9 mouse cellular contexts compared by ENCODE assay signal in genomic region chr6:38131801-38132231, GRCm38 (mm10). TPM values are rescaled to one million over a fixed set of nuclear protein-coding genes. Genes with fewer than 3 reads are reported as not detected.
DNase-seq lines count a peak whose midpoint lies in the region; ATAC-seq lines count a peak whose summit lies in the region.
"Had no signal": no experiment of that assay in that cellular context is flagged by ENCODE, and none has a peak within 500 bp of the region (broad histone marks: within the 10 kb centered on the region; RNA-seq: fewer than 3 reads in every experiment).

No protein-coding gene starts in this region.

- no peak overlapping the region for H3K4me2 ChIP-seq in lung, embryonic 16.5 days (ENCODE audit: low read depth, low read length)
- H3K4me2 ChIP-seq in heart, embryonic 11.5 days: no peak overlapping the region
- no peak overlapping the region for H3K4me2 ChIP-seq in neural tube, embryonic 15.5 days
- no peak overlapping the region for H3K4me2 ChIP-seq in liver, embryonic 11.5 days
- H3K4me2 ChIP-seq in forebrain, embryonic 13.5 days: no peak overlapping the region
- H3K4me2 ChIP-seq: lung, embryonic 15.5 days had no signal

- H3K36me3 ChIP-seq in lung, embryonic 16.5 days (ENCODE audit: control insufficient read depth, insufficient read depth, low read length): peaks cover 8% of the 10 kb centered on the region; the same call in 1 of the 2 replicates
- H3K36me3 ChIP-seq in heart, embryonic 11.5 days (ENCODE audit: control insufficient read depth, insufficient read depth, low read length): 0 out of 2 replicates have a peak, but pooled peaks cover 3% of the 10 kb centered on the region
- H3K36me3 ChIP-seq in neural tube, embryonic 15.5 days: peaks cover 78% of the 10 kb centered on the region
- peaks cover 8% of the 10 kb centered on the region for H3K36me3 ChIP-seq in liver, embryonic 11.5 days (ENCODE audit: control insufficient read depth, insufficient read depth, low read length)
- peaks cover 72% of the 10 kb centered on the region for H3K36me3 ChIP-seq in forebrain, embryonic 13.5 days (ENCODE audit: poor library complexity, severe bottlenecking)

- no peaks in the 10 kb centered on the region for H3K27me3 ChIP-seq in lung, embryonic 16.5 days (ENCODE audit: control insufficient read depth, insufficient read depth, low read depth, low read length)
- H3K27me3 ChIP-seq in heart, embryonic 11.5 days (ENCODE audit: control insufficient read depth, insufficient read depth, low read length): no peaks in the 10 kb centered on the region
- H3K27me3 ChIP-seq in neural tube, embryonic 15.5 days (replicated peaks): no peaks in the 10 kb centered on the region
- no peaks in the 10 kb centered on the region for H3K27me3 ChIP-seq in liver, embryonic 11.5 days (replicated peaks; ENCODE audit: control insufficient read depth, insufficient read depth, low read length)
- H3K27me3 ChIP-seq in forebrain, embryonic 13.5 days: no peaks in the 10 kb centered on the region
- H3K27me3 ChIP-seq: lung, embryonic 15.5 days had no signal

- peaks cover 3% of the 10 kb centered on the region; the same call in 1 of the 2 replicates for H3K9me3 ChIP-seq in lung, embryonic 16.5 days (ENCODE audit: control insufficient read depth, low read length)
- H3K9me3 ChIP-seq in heart, embryonic 11.5 days (replicated peaks; ENCODE audit: control insufficient read depth, low read length): no peaks in the 10 kb centered on the region
- no peaks in the 10 kb centered on the region for H3K9me3 ChIP-seq in neural tube, embryonic 15.5 days (replicated peaks)
- H3K9me3 ChIP-seq in liver, embryonic 11.5 days (ENCODE audit: control insufficient read depth, low read length): no peaks in the 10 kb centered on the region
- no peaks in the 10 kb centered on the region; the same call in none of the 2 replicates for H3K9me3 ChIP-seq in forebrain, embryonic 13.5 days (replicated peaks)
- H3K9me3 ChIP-seq: lung, embryonic 15.5 days had no signal

- no peaks in the 10 kb centered on the region for H3K4me1 ChIP-seq in lung, embryonic 16.5 days (replicated peaks; ENCODE audit: control insufficient read depth, insufficient read depth, low read length)
- H3K4me1 ChIP-seq in heart, embryonic 11.5 days (ENCODE audit: control insufficient read depth, insufficient read depth, low read length): 0 out of 2 replicates have a peak, but pooled peaks cover 2% of the 10 kb centered on the region
- no peaks in the 10 kb centered on the region for H3K4me1 ChIP-seq in neural tube, embryonic 15.5 days
- H3K4me1 ChIP-seq in liver, embryonic 11.5 days (replicated peaks; ENCODE audit: control insufficient read depth, insufficient read depth, low read length): no peaks in the 10 kb centered on the region
- H3K4me1 ChIP-seq in forebrain, embryonic 13.5 days: no peaks in the 10 kb centered on the region
- H3K4me1 ChIP-seq: lung, embryonic 15.5 days had no signal

- H3K4me3 ChIP-seq in lung, embryonic 16.5 days (ENCODE audit: low read length): no peak overlapping the region
- H3K4me3 ChIP-seq in heart, embryonic 11.5 days (ENCODE audit: low read depth, low read length): no peak overlapping the region
- no peak overlapping the region for H3K4me3 ChIP-seq in neural tube, embryonic 15.5 days (replicated peaks)
- H3K4me3 ChIP-seq in liver, embryonic 11.5 days (ENCODE audit: low read depth, low read length): no peak overlapping the region
- no peak overlapping the region for H3K4me3 ChIP-seq in forebrain, embryonic 13.5 days
- H3K4me3 ChIP-seq: lung, embryonic 15.5 days had no signal

- ATAC-seq in lung, embryonic 16.5 days (ENCODE audit: low read depth): peak; percentile 43
- 0 out of 2 replicates have a peak, but pooled peaks have one; percentile 22 for ATAC-seq in heart, embryonic 11.5 days (replicated peaks; ENCODE audit: insufficient number of reproducible peaks, low FRiP score, low TSS enrichment)
- no peak for ATAC-seq in neural tube, embryonic 15.5 days (ENCODE audit: low FRiP score)
- no peak for ATAC-seq in liver, embryonic 11.5 days (replicated peaks; ENCODE audit: low FRiP score)
- ATAC-seq in forebrain, embryonic 13.5 days: no peak

- no peak for DNase-seq in lung, postnatal 25 days (ENCODE audit: low spot score)
- DNase-seq in brain, adult 2 months (ENCODE audit: low read depth, low spot score): peak; percentile 65
- DNase-seq in liver, embryonic 11.5 days (ENCODE audit: low spot score): no peak
- DNase-seq in left cerebral cortex, adult 9 months (ENCODE audit: low spot score in 2 of 2): no peak

- WGBS in lung, embryonic 16.5 days: 56% methylated on average over 4 of the region's 4 CpGs
- WGBS in heart, embryonic 11.5 days (ENCODE audit: insufficient replicate concordance): 64% methylated on average over 4 of the region's 4 CpGs
- WGBS in neural tube, embryonic 15.5 days: 78% methylated on average over 4 of the region's 4 CpGs
- 53% methylated on average over 4 of the region's 4 CpGs for WGBS in liver, embryonic 11.5 days
- WGBS in forebrain, embryonic 13.5 days: 93% methylated on average over 4 of the region's 4 CpGs

- no peak overlapping the region; the same call in 1 of the 2 replicates for H3K27ac ChIP-seq in lung, embryonic 16.5 days (ENCODE audit: low read length)
- H3K27ac ChIP-seq in heart, embryonic 11.5 days (ENCODE audit: low read depth, low read length): no peak overlapping the region
- H3K27ac ChIP-seq in neural tube, embryonic 15.5 days (replicated peaks): 0 out of 2 replicates have a peak overlapping the region, but pooled peaks have one; percentile 1
- no peak overlapping the region for H3K27ac ChIP-seq in liver, embryonic 11.5 days (ENCODE audit: low read depth, low read length)
- no peak overlapping the region for H3K27ac ChIP-seq in forebrain, embryonic 13.5 days
- H3K27ac ChIP-seq: lung, embryonic 15.5 days had no signal

- no peak overlapping the region for H3K9ac ChIP-seq in lung, embryonic 16.5 days (ENCODE audit: low read length)
- no peak overlapping the region for H3K9ac ChIP-seq in heart, embryonic 11.5 days (ENCODE audit: low read depth, low read length)
- H3K9ac ChIP-seq in neural tube, embryonic 15.5 days (replicated peaks): no peak overlapping the region
- no peak overlapping the region for H3K9ac ChIP-seq in liver, embryonic 11.5 days (ENCODE audit: low read depth, low read length)
- H3K9ac ChIP-seq in forebrain, embryonic 13.5 days: no peak overlapping the region
- H3K9ac ChIP-seq: lung, embryonic 15.5 days had no signal

RNA-seq across cellular contexts. Expression of gene Atp6v0a4, which starts 7.4 kb away (rescaled TPM):
- 10.5 and 15.8 TPM in 2 replicates for polyA plus RNA-seq in lung, embryonic 16.5 days (2015; fragmentation: Nextera tagmentation; extraction: Ambion mirVana)
- 0.34 TPM in 1 of 2 replicates, not detected in the other for polyA plus RNA-seq in heart, embryonic 11.5 days (2014; fragmentation: Nextera tagmentation; extraction: Ambion mirVana)
- polyA plus RNA-seq in neural tube, embryonic 15.5 days (2015; fragmentation: Nextera tagmentation; extraction: Ambion mirVana): 0.49 and 0.79 TPM in 2 replicates
- 0.27 and 0.29 TPM in 2 replicates for polyA plus RNA-seq in liver, embryonic 11.5 days (2014; fragmentation: Nextera tagmentation; extraction: Ambion mirVana)
- 0.15 TPM in 1 of 2 replicates, not detected in the other for polyA plus RNA-seq in forebrain, embryonic 13.5 days (2015; fragmentation: Nextera tagmentation; extraction: Ambion mirVana)

RNA-seq across cellular contexts. Expression of gene Tmem213, which starts 22.8 kb away (rescaled TPM):
- 133 and 163 TPM in 2 replicates for polyA plus RNA-seq in lung, embryonic 16.5 days (2015; fragmentation: Nextera tagmentation; extraction: Ambion mirVana)
- not detected in 2 replicates for polyA plus RNA-seq in heart, embryonic 11.5 days (2014; fragmentation: Nextera tagmentation; extraction: Ambion mirVana)
- polyA plus RNA-seq in neural tube, embryonic 15.5 days (2015; fragmentation: Nextera tagmentation; extraction: Ambion mirVana): not detected in 2 replicates
- polyA plus RNA-seq in liver, embryonic 11.5 days (2014; fragmentation: Nextera tagmentation; extraction: Ambion mirVana): not detected in 2 replicates
- not detected in 2 replicates for polyA plus RNA-seq in forebrain, embryonic 13.5 days (2015; fragmentation: Nextera tagmentation; extraction: Ambion mirVana)

Comparison
In these comparisons a context has a peak if more than half of its experiments do, and no peak if none do; other contexts are left out.
1. ATAC-seq: peak in lung, embryonic 16.5 days (single experiment) and heart, embryonic 11.5 days (single experiment); none in neural tube, embryonic 15.5 days (single experiment), liver, embryonic 11.5 days (single experiment) and forebrain, embryonic 13.5 days (single experiment).
2. RNA of gene Tmem213, which starts 22.8 kb away (polyA plus RNA-seq): 133 to 163 TPM in lung, embryonic 16.5 days; not detected in forebrain, embryonic 13.5 days, not detected in neural tube, embryonic 15.5 days, not detected in heart, embryonic 11.5 days and not detected in liver, embryonic 11.5 days; every median in the first group is over 100 times any median in the second.